Mouse (Mus musculus) MEL (cell line): ENCODE measurements at regions not wholly inside any gene's neighbourhood (a gene's known extent, or its start where the extent isn't known, plus 50 kb on each side); places are given as distances from the start of the nearest gene placed in this dataset.

ENCODE experiments used
- DNase-seq: peaks from one replicate; pipeline ENCODE4 v3.0.0; 2011; ENCODE audit warnings: low read depth, low spot score
- H3K27ac ChIP-seq: 2 replicates; pipeline ENCODE4 v1.5.1; 2012; ENCODE audit warnings: low read depth, mild to moderate bottlenecking, control low read depth, low read length, moderate library complexity; ENCODE audit not compliant: control insufficient read depth
- H3K27me3 ChIP-seq, 2 experiments: fragments of 150-350 bp in 1 of 2; sonication (generic) in 1 of 2; 2 replicates each; pipeline ENCODE4 v1.6.1; 2012; ENCODE audit warnings: low read length in 2 of 2, mild to moderate bottlenecking in 2 of 2, improper control_type of control experiment in 1 of 2, moderate library complexity in 1 of 2; ENCODE audit not compliant: insufficient read depth in 2 of 2, control insufficient read depth in 1 of 2
- H3K36me3 ChIP-seq, 2 experiments: 2 replicates each; pipeline ENCODE4 v1.6.1; 2012 to 2014; ENCODE audit warnings: low read length in 2 of 2, improper control_type of control experiment in 1 of 2, inconsistent platforms in 1 of 2, mild to moderate bottlenecking in 1 of 2; ENCODE audit not compliant: insufficient read depth in 2 of 2, control insufficient read depth in 1 of 2
- H3K4me1 ChIP-seq, 2 experiments: fragments of 150-350 bp in 1 of 2; sonication (generic) in 1 of 2; 2 replicates each; pipeline ENCODE4 v1.6.1; 2012; ENCODE audit warnings: low read length in 2 of 2, improper control_type of control experiment in 1 of 2, mild to moderate bottlenecking in 1 of 2; ENCODE audit not compliant: insufficient read depth in 2 of 2, control insufficient read depth in 1 of 2
- H3K4me3 ChIP-seq, 2 experiments: fragments of 150-350 bp in 1 of 2; sonication (generic) in 1 of 2; 2 replicates each; pipeline ENCODE4 v1.5.1; 2012; ENCODE audit warnings: low read depth in 2 of 2, low read length in 2 of 2, mild to moderate bottlenecking in 2 of 2, moderate library complexity in 2 of 2, control low read depth in 1 of 2, improper control_type of control experiment in 1 of 2; ENCODE audit not compliant: control insufficient read depth in 1 of 2, insufficient read depth in 1 of 2
- H3K79me2 ChIP-seq: 2 replicates; pipeline ENCODE4 v1.6.1; 2012; ENCODE audit warnings: mild to moderate bottlenecking, low read length, moderate library complexity; ENCODE audit not compliant: control insufficient read depth, poor library complexity, insufficient read depth
- H3K9ac ChIP-seq: 2 replicates; pipeline ENCODE4 v1.6.1; 2012; ENCODE audit warnings: low read depth, mild to moderate bottlenecking, control low read depth, low read length, moderate library complexity; ENCODE audit not compliant: control insufficient read depth, poor library complexity, severe bottlenecking
- H3K9me3 ChIP-seq: fragments of 150-350 bp; sonication (generic); replicated peaks from 2 replicates; pipeline ENCODE4 v1.6.1; 2012; ENCODE audit warnings: mild to moderate bottlenecking, low read length, improper control_type of control experiment, moderate library complexity; ENCODE audit not compliant: insufficient read depth
- CHD1 ChIP-seq: IDR thresholded peaks from 2 replicates; pipeline ENCODE4 v1.6.1; 2012; ENCODE audit warnings: low read depth, mild to moderate bottlenecking, inconsistent platforms, low read length, improper control_type of control experiment
- CHD2 ChIP-seq: IDR thresholded peaks from 2 replicates; pipeline ENCODE4 v1.6.1; 2011; ENCODE audit warnings: low read length, improper control_type of control experiment
- CTCF ChIP-seq, 3 experiments: IDR thresholded peaks in 2 of 3; conservative IDR thresholded peaks in 1 of 3; 2 replicates each; pipeline ENCODE4 v1.5.1; 2011 to 2012; ENCODE audit warnings: low read length in 3 of 3, low read depth in 2 of 3, mild to moderate bottlenecking in 2 of 3, improper control_type of control experiment in 1 of 3, inconsistent platforms in 1 of 3, mixed read lengths in 1 of 3, moderate library complexity in 1 of 3; ENCODE audit not compliant: control insufficient read depth in 1 of 3, insufficient read depth in 1 of 3, poor library complexity in 1 of 3, severe bottlenecking in 1 of 3
- ELF1 ChIP-seq: IDR thresholded peaks from 2 replicates; pipeline ENCODE4 v1.6.1; 2014; ENCODE audit warnings: low read depth, mild to moderate bottlenecking, inconsistent platforms, low read length, improper control_type of control experiment, moderate library complexity
- EP300 ChIP-seq, 2 experiments: IDR thresholded peaks; 2 replicates each; pipeline ENCODE4 v1.6.1; 2011; ENCODE audit warnings: improper control_type of control experiment in 2 of 2, low read length in 2 of 2, low read depth in 1 of 2, mild to moderate bottlenecking in 1 of 2
- ETS1 ChIP-seq: IDR thresholded peaks from 2 replicates; pipeline ENCODE4 v1.6.1; 2012; ENCODE audit warnings: low read depth, mild to moderate bottlenecking, inconsistent platforms, low read length, improper control_type of control experiment, moderate library complexity
- GABPA ChIP-seq: IDR thresholded peaks from 2 replicates; pipeline ENCODE4 v1.6.1; 2012; ENCODE audit warnings: low read depth, mild to moderate bottlenecking, inconsistent platforms, low read length, improper control_type of control experiment, moderate library complexity
- GATA1 ChIP-seq: IDR thresholded peaks from 2 replicates; pipeline ENCODE4 v1.6.1; 2011; ENCODE audit warnings: low read depth, low read length, improper control_type of control experiment
- HCFC1 ChIP-seq: IDR thresholded peaks from 2 replicates; pipeline ENCODE4 v1.6.1; 2012; ENCODE audit warnings: low read depth, mild to moderate bottlenecking, inconsistent platforms, low read length, improper control_type of control experiment, moderate library complexity
- KAT2A ChIP-seq: conservative IDR thresholded peaks from 2 replicates; pipeline ENCODE4 v1.6.1; 2012; ENCODE audit warnings: low read depth, low read length, improper control_type of control experiment, inconsistent platforms
- MAFK ChIP-seq: IDR thresholded peaks from 2 replicates; pipeline ENCODE4 v1.6.1; 2011; ENCODE audit warnings: low read depth, mild to moderate bottlenecking, low read length, improper control_type of control experiment, borderline replicate concordance
- MAX ChIP-seq: IDR thresholded peaks from 2 replicates; pipeline ENCODE4 v1.6.1; 2011; ENCODE audit warnings: low read length, improper control_type of control experiment
- MAZ ChIP-seq: IDR thresholded peaks from 2 replicates; pipeline ENCODE4 v1.6.1; 2012; ENCODE audit warnings: low read depth, mild to moderate bottlenecking, inconsistent platforms, low read length, improper control_type of control experiment
- MEF2A ChIP-seq: IDR thresholded peaks from 2 replicates; pipeline ENCODE4 v1.6.1; 2014; ENCODE audit warnings: low read depth, mild to moderate bottlenecking, inconsistent platforms, low read length, improper control_type of control experiment; ENCODE audit not compliant: poor library complexity, insufficient replicate concordance, severe bottlenecking; ENCODE audit errors: extremely low read depth
- MXI1 ChIP-seq: IDR thresholded peaks from 2 replicates; pipeline ENCODE4 v1.6.1; 2011; ENCODE audit warnings: mild to moderate bottlenecking, low read depth, low read length, improper control_type of control experiment
- MYB ChIP-seq: IDR thresholded peaks from 2 replicates; pipeline ENCODE4 v1.6.1; 2011; ENCODE audit warnings: mild to moderate bottlenecking, low read depth, low read length, improper control_type of control experiment
- NELFE ChIP-seq: IDR thresholded peaks from 2 replicates; pipeline ENCODE4 v1.6.1; 2011; ENCODE audit warnings: low read depth, low read length, improper control_type of control experiment
- NRF1 ChIP-seq: IDR thresholded peaks from 2 replicates; pipeline ENCODE4 v1.6.1; 2014; ENCODE audit warnings: low read depth, mild to moderate bottlenecking, inconsistent platforms, low read length, improper control_type of control experiment, moderate library complexity; ENCODE audit not compliant: poor library complexity, insufficient read depth, severe bottlenecking
- POLR2AphosphoS5 ChIP-seq: IDR thresholded peaks from 2 replicates; pipeline ENCODE4 v1.6.1; 2012; ENCODE audit warnings: low read depth, borderline replicate concordance, mild to moderate bottlenecking, inconsistent platforms, low read length, moderate library complexity, mixed read lengths
- RAD21 ChIP-seq: IDR thresholded peaks from 2 replicates; pipeline ENCODE4 v1.6.1; 2011; ENCODE audit warnings: mild to moderate bottlenecking, low read depth, low read length, improper control_type of control experiment
- SMC3 ChIP-seq: IDR thresholded peaks from 2 replicates; pipeline ENCODE4 v1.6.1; 2011; ENCODE audit warnings: low read depth, low read length, improper control_type of control experiment
- TAL1 ChIP-seq: IDR thresholded peaks from 2 replicates; pipeline ENCODE4 v1.6.1; 2012; ENCODE audit warnings: mild to moderate bottlenecking, inconsistent platforms, low read length, moderate library complexity, mixed read lengths
- TCF12 ChIP-seq: IDR thresholded peaks from 2 replicates; pipeline ENCODE4 v1.6.1; 2014; ENCODE audit warnings: low read depth, mild to moderate bottlenecking, inconsistent platforms, low read length, improper control_type of control experiment, moderate library complexity
- UBTF ChIP-seq: IDR thresholded peaks from 2 replicates; pipeline ENCODE4 v1.6.1; 2012; ENCODE audit warnings: low read depth, mild to moderate bottlenecking, inconsistent platforms, low read length, improper control_type of control experiment, moderate library complexity, borderline replicate concordance; ENCODE audit not compliant: insufficient read depth
- USF1 ChIP-seq: IDR thresholded peaks from 2 replicates; pipeline ENCODE4 v1.6.1; 2014; ENCODE audit warnings: low read depth, mild to moderate bottlenecking, inconsistent platforms, low read length, improper control_type of control experiment, moderate library complexity
- USF2 ChIP-seq, 2 experiments: IDR thresholded peaks; 2 replicates each; pipeline ENCODE4 v1.6.1; 2011 to 2012; ENCODE audit warnings: improper control_type of control experiment in 2 of 2, low read length in 2 of 2, borderline replicate concordance in 1 of 2, inconsistent platforms in 1 of 2, low read depth in 1 of 2, mild to moderate bottlenecking in 1 of 2; ENCODE audit not compliant: insufficient read depth in 1 of 2
- ZC3H11A ChIP-seq: IDR thresholded peaks from 2 replicates; pipeline ENCODE4 v1.6.1; 2012; ENCODE audit warnings: low read depth, mild to moderate bottlenecking, inconsistent platforms, low read length, improper control_type of control experiment
- ZKSCAN1 ChIP-seq: IDR thresholded peaks from 2 replicates; pipeline ENCODE4 v1.6.1; 2012; ENCODE audit warnings: low read depth, mild to moderate bottlenecking, inconsistent platforms, low read length, improper control_type of control experiment, moderate library complexity
- ZNF384 ChIP-seq: IDR thresholded peaks from 2 replicates; pipeline ENCODE4 v1.6.1; 2012; ENCODE audit warnings: low read depth, mild to moderate bottlenecking, inconsistent platforms, low read length, improper control_type of control experiment

GRCm38 (mm10) chr3:6204656-6205055 lies 415.6 kb downstream of the 1700008P02Rik start (continued):
- TF ChIP-seq UBTF, result no peak
- peak; percentile 78; the same call in 1 of the 2 replicates for TF ChIP-seq MAFK
- TF ChIP-seq GATA1, result peak; percentile 92
- no peak for TF ChIP-seq MAZ
- TF ChIP-seq USF1, result no peak
- peak; percentile 90 to 96 for TF ChIP-seq EP300 (IDR thresholded peaks at IDR 0.05; ENCODE audit: low read depth in 1 of 2, low read length in 2 of 2)
- no peak for TF ChIP-seq CTCF (IDR thresholded peaks at IDR 0.05 in 2 of 3, conservative IDR thresholded peaks at IDR 0.05 in 1 of 3; ENCODE audit: control insufficient read depth in 1 of 3, insufficient read depth in 1 of 3, low read depth in 2 of 3, low read length in 3 of 3, poor library complexity in 1 of 3, severe bottlenecking in 1 of 3)
- TF ChIP-seq MXI1, result no peak
- no peak for TF ChIP-seq MEF2A
- TF ChIP-seq CHD2, result no peak
- TF ChIP-seq NELFE, result no peak
- TF ChIP-seq ELF1, result no peak
- peak; percentile 88 for TF ChIP-seq GABPA
- no peak for TF ChIP-seq HCFC1
- TF ChIP-seq CHD1, result no peak
- TF ChIP-seq RAD21, result no peak
- TF ChIP-seq TCF12, result peak; percentile 88
- no peak for TF ChIP-seq USF2 (IDR thresholded peaks at IDR 0.05; ENCODE audit: borderline replicate concordance in 1 of 2, insufficient read depth in 1 of 2, low read depth in 1 of 2, low read length in 2 of 2)
- TF ChIP-seq MAX, result no peak
- TF ChIP-seq KAT2A, result peak; percentile 28; the same call in 1 of the 2 replicates
- TF ChIP-seq POLR2AphosphoS5, result no peak
- TF ChIP-seq ZKSCAN1, result no peak
- no peak for TF ChIP-seq NRF1

- Histone ChIP-seq H3K4me3 (no peak overlapping the region), H3K9me3 (no peaks in the 10 kb centered on the region)
- TF ChIP-seq TAL1 (no peak), ZNF384 (no peak), TCF12 (no peak), MAZ (no peak), CHD1 (no peak), USF2 (IDR thresholded peaks at IDR 0.05; ENCODE audit: borderline replicate concordance in 1 of 2, insufficient read depth in 1 of 2, low read depth in 1 of 2, low read length in 2 of 2) (no peak), MYB (no peak), ZC3H11A (no peak), ZKSCAN1 (no peak), ETS1 (no peak), NRF1 (no peak), SMC3 (no peak), MEF2A (no peak)
- TF ChIP-seq, all 39 proteins: peak for 0
- H3K4me1 ChIP-seq, result no peaks in the 10 kb centered on the region
- H3K27ac ChIP-seq, result no peak overlapping the region
- no peak for DNase-seq
- H3K36me3 ChIP-seq, result no peaks in the 10 kb centered on the region
- no peak overlapping the region for H3K9ac ChIP-seq
- no peaks in the 10 kb centered on the region for H3K27me3 ChIP-seq
- H3K79me2 ChIP-seq, result no peaks in the 10 kb centered on the region
These were observed 391.6 kb downstream of the 1700008P02Rik start for GRCm38 (mm10) chr3:6228685-6229084.
